Mouse (Mus musculus): ENCODE results near the gene Gm20388.

The Gm20388 gene

DNA sequence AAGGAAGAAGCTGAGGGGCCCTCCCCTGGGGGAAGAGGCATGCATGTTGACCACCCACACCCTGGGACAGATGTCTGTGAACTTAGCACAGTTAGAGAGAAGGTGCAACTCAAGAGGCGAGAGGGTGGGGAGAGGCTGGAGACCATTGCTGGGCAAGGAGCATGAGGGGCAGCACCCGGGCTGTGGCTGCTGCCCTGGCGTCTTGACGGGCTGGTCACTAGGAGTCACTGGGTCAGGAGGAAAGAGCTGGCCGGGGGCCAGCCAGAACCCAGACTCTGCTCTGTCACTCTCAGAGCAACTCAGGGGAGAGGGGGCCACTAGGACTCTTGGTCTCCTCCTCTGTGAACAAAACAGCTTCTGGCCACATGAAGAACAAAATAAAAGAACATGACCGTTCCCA lies 278.8 kb downstream of the Gm20388 start:
- DNase-seq (ENCODE audit: low read depth in 2 of 2, low spot score in 2 of 2), result no peak

DNA sequence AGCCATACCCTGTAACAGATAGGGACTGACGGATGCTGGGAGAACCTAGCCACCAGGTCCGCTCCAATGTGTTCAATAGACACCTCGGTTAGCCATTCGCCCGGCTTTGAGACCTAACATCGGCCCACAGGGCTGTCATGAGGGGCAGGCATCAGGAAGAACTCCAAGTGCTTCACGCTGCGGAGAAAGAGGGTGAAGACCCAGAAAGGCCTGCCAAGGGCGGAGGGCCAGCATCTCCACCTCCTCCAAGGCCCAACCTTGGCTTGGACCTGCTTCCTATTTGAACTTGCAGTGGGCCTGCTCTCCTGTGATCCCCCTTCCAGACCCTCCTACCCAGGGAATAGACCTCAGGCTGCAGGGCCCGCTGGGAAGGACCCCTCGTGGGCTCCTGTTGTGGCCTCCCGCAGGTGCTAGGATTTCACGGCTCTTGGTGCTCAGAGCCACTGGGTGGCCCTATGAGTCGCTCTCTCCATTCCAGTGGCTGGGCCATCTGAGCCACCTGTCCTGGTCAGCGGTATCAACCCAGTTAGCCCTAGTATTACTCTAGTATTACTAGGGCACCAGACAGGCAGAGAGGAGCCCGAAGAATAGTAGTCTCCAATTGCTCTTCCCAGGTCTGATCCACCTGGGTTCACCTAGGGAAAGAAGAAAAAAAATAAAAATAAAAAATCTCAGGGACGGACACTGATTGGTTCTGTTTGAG lies 279.6 kb downstream of the Gm20388 start:
- no peak for DNase-seq (ENCODE audit: low read depth in 2 of 2, low spot score in 2 of 2)

DNA sequence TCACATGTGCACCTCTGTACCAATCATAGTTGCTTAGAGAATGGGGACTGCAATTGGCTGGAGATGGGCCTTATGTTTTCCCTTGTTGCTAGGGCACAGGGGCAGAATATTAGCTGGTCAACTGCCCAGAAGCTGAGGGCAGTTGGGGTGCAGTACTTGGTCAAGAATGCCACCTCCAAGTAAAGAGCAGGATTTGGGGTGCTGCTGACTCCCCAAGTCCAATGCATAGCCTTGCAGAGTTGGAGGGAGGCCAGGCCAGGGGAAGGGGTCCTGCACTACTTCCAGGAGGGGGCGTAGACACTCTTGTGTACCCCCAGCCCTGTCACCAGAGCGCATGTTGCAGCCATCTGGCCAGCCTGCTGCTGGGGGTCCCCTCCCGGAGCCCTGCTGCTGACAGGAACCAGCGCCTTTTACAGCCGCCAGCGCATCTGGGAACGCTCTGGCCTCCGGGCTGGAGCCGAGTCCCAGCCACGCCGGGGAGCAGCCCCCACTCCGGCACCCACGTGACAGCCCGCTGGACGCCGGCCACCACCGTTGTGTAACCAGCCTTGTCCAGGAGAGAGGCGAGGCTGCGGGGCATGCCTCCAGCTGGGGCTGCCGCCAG lies 280.3 kb downstream of the Gm20388 start:
- DNase-seq (ENCODE audit: low read depth in 2 of 2, low spot score in 2 of 2), result no peak

DNA sequence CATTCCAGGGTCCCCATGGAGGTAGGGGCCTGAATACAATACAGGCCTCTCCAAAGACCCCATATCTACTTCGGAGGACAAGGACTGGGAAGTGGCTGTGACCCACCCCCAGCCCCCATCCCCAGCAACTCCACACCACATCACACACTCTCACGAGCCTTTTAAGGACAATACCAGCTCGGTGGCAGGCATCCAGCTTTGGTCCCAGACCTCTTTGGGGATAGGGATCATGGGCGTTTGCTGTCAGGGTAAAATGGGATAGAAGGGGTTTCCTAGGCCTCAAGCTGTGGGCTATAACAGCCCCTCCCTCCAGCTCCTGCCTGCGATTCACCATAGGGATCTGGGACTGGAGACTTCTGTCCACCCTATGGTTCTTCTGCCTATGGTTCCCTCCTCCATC lies 281.0 kb downstream of the Gm20388 start:
- DNase-seq (ENCODE audit: low read depth in 2 of 2, low spot score in 2 of 2), result no peak

DNA sequence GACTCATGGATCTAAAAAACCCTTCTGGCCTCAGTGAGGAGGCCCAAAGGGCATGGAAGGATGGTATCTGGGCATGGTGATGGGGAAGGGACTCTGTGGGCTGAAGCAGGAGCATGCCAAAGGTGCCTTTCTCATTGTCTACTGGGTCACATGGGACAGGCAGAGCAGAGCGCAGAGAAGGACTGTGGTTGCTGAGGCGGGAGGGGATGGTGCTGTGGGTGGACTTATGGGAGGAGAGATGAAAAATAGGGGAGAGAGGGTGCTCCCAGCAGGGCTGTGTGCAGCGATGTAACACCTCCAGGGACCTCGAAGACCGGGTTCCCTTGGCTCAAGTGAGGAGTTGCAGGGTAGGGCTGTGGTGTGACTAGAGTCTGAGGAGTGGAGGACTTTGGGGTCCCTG lies 281.5 kb downstream of the Gm20388 start:
- DNase-seq (ENCODE audit: low read depth in 2 of 2, low spot score in 2 of 2), result no peak

DNA sequence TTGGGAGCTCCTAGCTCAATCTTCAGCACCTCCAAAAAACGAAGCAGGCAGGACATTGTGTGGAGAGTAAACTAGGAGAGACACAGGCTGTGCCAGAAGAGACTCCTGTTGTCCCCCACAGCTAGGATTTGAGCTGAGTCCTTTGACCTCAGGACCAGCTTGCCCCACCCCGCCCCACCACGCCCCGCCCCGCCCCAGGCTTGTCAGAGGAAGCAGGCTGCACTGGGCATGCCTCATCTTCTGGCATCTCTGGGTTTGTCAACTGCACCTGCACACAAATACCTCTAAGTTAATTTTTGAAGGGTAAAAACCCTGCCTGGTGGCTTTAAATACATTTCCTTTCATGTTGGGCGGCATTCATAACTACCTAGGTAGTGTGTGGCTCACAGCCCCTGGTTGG lies 290.7 kb downstream of the Gm20388 start:
- DNase-seq (ENCODE audit: low read depth in 2 of 2, low spot score in 2 of 2), result no peak

DNA sequence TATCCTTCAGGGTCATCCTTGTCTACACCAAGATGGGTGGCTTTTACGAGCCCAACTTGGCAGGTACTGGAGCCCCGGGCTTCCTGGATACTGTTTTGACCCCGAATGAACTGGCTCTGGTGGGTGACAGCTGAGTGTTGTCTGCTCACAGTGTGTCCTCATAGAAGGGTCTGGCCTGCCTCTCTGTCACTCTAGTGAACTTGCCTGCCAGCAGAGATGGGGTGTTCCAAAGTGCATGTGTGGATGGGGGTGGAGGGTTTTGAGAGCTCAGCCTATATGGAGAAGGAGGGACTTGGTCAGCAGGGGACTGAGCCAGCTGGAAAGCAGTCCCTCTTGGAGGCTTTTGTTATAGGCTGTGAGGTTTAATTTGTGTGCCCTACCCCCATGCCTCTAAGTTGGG lies 291.9 kb downstream of the Gm20388 start:
- DNase-seq (ENCODE audit: low read depth in 2 of 2, low spot score in 2 of 2), result no peak

DNA sequence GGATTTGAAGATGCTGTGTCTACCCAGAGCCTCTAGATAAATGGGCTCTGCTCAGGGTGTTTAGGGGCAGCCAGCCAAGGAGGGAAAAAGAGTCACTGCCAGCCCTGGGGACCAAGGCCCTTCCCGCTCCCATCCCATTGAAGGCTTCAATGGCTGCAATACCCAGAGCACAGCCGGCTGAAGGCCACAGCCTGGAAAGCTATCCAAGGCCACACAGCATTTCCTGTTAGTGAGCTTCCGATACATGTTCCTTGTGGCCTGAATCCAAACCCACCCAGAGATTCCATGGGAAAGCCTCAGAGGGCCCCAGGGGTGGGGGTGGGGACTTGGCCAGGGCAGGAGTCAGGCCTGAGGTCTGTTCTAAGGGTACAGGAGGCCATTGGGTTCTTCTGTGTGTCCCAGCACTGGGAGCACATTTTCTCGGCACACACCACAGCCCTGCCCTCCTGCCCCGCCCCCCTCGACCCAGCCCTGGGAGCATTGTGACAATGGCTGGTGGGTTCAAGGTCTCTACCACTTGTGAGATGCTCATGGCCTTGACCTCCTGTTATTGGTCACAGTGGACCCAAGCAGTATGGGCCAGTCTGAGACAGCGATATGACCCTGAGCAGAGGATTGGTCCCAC lies 294.2 kb downstream of the Gm20388 start:
- DNase-seq (ENCODE audit: low read depth in 2 of 2, low spot score in 2 of 2), result no peak

DNA sequence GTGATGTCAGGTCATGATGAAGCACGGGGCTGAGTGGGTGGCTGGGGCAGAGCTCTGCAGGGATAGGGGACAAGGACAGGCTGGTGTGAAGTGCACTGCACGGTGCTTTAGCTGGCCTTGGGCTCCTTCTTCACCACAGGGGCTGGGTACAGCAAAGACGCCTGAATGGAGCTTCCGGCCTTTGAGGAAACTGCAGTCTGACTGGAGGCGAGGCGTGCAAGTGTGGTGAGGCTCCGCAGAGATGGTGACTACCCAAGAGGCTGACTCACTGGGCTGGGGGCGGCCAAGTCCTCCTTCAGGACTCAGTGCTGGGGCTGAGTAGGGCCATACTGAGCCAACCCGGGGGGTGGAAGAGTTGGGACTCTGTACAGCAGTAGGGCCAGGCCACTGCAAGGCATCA lies 295.3 kb downstream of the Gm20388 start:
- DNase-seq (ENCODE audit: low read depth in 2 of 2, low spot score in 2 of 2), result no peak

DNA sequence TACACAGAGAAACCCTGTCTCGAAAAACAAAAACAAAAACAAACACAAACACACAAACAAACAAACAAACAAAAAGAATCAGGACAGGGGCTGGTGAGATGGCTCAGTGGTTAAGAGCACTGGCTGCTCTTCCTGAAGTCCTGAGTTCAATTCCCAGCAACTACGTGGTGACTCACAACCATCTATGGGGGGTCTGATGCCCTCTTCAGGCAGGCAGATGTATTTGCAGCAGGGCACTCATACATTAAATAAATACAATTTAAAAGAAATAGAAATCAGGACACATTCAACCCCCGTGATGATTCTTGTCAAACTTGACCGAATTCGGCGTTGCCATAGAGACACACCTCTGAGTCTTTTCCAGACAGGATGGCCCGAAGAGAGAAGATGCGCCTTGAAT lies 296.7 kb downstream of the Gm20388 start:
- no peak for DNase-seq (ENCODE audit: low read depth in 2 of 2, low spot score in 2 of 2)

DNA sequence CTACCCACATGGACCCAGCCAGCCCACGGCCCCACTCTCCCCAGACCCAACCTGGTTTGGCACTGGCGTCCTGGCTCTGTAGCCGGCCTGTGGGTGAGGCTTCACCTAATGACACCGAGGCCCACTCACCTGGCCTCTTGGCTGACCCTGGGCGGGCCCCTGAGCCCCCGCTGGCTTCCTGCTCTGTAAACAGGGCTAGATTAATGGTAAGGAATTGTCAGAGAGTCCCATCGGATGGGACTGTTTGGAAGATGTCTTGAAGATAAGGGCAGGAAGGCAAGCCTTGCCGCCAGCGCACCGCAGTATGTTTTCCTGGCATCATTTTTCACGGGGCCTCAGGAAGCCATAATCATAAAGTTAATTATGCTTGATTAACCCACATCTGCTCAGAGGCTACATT lies 297.5 kb downstream of the Gm20388 start:
- DNase-seq (ENCODE audit: low read depth in 2 of 2, low spot score in 2 of 2), result no peak

DNA sequence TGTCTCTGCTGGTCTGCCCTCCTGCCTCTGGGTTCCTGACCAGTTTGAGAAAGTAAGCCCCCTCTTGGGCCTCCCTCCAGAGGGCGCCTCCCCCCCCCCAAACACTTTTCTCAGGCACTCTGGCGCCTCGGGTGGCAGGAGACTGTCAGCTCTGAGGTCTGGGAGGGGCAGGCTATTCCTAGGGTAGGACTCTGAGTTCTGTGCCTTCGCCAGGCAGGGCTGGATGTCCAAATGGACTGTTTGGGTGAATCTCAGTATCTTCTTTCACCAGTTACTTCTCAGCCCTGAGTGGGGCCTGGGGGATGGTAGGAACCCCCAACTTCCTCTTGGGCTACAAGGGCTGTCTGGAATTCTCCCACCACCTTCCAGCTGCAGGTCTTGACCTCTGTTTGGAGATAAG lies 300.7 kb downstream of the Gm20388 start:
- DNase-seq (ENCODE audit: low read depth in 2 of 2, low spot score in 2 of 2), result no peak

DNA sequence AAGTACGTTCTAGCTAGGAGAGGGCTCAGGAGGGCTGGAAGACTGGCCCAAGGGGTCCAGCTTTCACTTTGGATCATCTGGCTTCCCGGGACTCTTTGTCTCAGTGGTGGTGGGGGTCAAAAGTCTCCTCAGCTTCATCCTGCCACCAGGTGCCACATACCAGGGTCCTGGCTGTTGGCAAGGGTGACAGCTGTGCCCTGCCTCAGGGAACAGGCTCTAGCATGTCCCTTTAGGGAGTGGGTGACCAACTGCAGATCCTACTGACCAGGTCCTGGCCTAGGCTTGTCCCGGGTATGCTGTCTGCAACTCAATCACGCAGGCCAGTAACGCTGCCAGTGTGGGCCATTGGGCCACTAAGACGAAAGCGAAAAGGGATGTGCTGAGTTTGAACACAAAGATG lies 302.0 kb downstream of the Gm20388 start:
- no peak for DNase-seq (ENCODE audit: low read depth in 2 of 2, low spot score in 2 of 2)

DNA sequence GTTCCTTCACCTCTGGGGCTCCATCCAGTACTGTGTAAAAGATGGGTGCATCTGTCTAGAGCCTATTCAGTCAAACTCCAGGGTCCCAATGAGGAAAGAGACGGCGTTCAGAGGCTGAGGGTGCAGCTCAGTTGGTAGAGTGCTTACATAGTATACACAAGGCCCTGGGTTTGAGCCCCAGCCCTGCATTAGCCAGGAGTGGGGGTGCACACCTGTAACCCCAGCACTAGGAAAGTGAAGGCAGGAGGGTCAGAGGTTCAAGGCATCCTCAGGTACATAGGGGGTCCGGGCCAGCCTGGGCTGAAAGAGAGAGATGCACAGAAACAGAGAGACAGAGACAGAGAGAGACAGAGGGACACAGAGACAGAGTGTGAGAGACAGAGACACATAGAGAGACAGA lies 302.6 kb downstream of the Gm20388 start:
- no peak for DNase-seq (ENCODE audit: low read depth in 2 of 2, low spot score in 2 of 2)

DNA sequence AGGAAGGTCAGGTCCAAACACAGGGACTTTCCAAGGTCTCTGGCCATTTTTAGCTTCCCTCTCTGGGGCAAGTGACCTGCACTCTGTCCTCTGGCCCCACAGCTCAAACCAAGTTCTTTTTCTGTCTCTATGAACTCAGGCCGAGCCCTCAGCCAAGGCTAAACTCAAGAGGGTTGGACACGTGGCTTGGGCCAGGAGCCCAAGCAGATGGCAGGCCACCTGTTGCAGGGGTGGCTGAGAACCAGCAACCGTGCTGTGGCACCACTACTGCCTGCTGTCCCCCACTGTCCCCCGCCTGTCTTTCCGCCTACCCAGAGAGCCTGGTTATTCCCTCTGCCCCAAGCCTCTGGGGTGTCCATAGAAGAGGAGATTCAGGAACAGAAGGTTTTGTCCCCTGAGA lies 303.3 kb downstream of the Gm20388 start:
- no peak for DNase-seq (ENCODE audit: low read depth in 2 of 2, low spot score in 2 of 2)

DNA sequence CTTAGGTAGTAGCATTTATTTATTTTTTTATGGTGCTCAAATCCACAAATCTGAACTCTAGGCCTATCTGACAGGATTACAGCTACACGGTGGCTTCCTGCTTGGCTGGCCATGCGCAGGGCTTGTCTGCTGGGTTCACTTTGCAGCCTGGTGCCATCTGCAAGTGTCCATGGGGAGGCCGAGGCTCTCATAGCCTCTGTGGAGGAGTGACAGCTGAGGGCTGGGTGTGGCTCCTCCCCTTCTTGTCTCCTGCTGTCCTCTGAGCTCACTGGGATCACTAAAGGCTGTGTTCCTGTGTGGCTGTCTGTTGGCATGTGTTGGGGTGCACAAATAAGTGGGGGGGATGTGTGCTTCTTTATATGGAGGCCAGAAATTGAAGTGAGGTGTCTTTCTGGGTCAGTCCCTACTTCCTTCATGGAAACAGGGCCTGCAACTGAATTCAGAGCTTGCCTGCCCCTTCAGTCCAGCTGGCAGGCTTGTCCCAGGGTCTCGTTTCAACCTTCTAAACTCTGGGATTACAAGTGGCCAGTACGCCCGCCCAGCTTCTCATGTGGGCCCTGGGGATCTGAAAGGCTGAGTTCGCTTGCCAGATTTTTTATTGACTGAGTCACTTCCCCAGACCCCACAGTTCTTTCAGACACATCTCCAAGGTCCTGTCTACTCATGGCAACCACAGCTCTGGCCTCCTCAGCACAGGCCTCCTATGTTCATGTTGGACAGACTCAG lies 304.9 kb downstream of the Gm20388 start:
- no peak for DNase-seq (ENCODE audit: low read depth in 2 of 2, low spot score in 2 of 2)

DNA sequence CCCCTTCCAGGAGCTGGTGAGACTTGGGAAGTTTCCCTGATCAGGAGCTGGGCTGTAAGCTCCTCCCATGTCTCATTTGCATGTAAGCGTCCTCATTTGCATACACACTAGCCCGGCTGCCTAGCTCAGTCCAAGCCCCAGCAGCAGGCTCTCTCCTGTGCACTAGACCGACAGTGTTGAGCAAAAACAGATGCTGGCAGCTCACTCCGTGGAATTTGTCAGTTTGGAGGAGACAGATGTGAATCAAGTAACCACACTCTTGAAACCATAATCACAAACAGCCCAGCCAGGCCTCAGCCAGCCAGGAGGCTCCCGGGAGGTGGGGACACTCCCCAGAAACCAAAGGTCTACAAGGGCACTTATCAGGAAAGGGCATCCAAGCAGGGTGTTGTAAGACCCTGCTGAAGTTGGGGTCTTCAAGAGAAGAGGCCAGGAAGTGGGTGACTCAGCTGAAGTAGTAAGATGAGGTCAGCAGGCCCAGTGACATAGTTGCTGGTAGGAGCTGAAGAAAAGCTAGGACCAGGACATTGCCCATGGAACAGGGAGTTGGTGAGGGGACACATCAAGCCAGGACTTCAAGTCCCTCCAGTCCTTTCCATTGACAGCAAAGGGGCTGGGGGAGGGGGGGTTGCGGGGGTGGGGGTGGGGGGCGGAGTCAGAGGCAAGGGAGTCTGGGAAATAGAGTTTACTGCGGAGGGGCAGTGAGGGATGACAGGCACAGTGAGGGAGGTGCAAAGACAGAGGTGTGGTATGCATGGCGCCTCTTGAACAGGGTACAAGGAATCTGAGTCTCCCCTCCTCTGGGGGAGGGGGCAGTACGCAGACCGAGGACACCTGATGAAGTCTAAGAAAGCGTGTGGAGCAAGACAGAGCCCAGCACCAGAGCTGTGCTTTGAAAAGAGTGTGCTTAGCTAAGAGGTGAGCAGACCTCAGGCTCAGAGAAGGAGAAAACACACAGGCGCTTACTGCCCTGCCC lies 306.5 kb downstream of the Gm20388 start:
- no peak for DNase-seq (ENCODE audit: low read depth in 2 of 2, low spot score in 2 of 2)

DNA sequence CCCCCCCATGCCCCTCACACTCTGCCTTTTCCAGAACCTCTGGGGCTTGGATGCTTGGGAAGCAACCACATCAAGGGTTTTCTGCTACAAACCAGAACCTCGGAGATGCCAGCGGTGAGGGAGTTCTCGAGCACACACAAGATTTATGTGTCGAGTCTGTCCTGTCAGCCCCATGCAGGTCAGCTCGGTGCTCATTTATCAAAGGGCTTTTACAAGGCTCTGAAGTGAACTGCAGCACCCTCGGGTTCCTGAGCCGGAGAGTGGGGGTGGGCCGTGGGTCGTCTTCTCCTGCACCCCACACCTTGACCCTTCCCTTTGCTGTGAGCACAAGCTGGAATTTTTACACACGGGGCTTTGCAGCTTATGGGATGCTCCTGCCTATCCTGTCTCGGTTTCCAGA lies 311.9 kb downstream of the Gm20388 start:
- no peak for DNase-seq (ENCODE audit: low read depth in 2 of 2, low spot score in 2 of 2)

DNA sequence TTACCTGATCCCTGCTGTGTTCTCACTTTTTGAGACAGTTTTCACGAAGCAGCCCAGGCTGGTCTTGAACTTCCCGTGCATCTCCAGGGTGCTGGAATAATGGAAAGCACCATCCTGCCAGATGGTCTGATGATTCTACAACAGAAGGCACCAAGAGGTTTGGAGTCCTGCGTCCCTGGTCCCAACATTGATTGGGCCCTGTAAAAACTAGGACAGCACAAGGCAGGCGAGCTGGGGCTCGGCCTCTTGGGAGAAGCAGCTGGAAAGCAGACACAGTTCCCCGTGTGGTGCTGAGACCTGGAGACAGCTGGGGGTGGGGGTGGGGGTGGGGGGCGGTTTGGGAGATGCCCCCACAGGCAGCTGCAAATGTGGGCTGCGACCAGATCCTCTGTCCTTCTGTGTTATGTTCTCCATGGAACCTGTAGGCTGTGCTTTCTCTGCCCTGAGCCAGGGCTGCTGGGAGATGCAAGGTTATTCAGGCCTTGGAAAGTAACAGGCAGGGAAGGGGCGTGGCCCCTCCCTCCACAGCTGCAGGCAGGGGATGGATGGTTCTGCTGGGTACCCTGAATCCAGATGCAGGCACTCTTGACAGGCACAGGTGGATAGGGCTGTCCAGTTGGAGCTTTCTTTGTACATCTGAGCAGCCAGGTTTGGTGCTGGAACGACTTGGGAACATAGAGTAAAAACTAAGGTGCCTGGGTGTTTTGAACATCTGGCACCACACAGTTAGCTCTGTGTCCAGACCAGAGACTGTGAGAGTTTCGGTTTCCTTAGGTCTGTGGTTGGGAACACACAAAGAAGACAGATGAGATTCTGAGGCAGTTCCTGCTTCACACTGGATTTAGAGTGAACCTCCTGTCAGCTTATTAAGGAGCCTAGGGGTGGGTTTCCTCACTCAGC lies 314.1 kb downstream of the Gm20388 start:
- no peak for DNase-seq (ENCODE audit: low read depth in 2 of 2, low spot score in 2 of 2)
